Mouse (Mus musculus) induced T-regulatory cell, adult 2 months (primary cell): Measurements from ENCODE around the gene Gm7233.
"Not testable (repeated sequence)": the region's sequence is repeated elsewhere in the genome, so short reads cannot be mapped to it uniquely, and the experiment has no call there.

Source experiments
- DNase-seq: peaks from one replicate; pipeline ENCODE4 v3.0.0-alpha.2; 2012; ENCODE audit warnings: low read depth

Gene Gm7233

DNA sequence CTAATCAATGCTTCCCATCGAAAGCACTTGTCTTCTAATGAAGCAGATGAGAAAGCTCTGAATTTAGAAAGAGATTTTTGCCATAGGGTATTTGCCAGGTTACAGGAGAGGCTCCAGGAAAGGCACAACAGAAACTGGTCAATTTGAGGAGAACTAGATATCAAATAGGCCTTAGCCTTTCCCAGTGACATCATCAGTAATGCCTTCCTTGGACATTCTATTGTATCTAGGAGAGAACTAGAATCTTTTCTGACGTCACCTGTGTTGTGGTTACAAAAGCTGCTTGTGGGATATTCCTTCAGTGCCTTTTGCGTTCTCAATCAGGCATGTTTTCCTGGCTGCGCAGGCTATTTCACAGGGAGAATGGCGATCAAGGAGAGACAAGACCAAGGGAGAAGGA lies at the start of gene Gm7233:
Gene Gm7233, plus strand, starts transcription at position 301 of the 400 bp plus-strand sequence.
- not testable (repeated sequence) for DNase-seq

DNA sequence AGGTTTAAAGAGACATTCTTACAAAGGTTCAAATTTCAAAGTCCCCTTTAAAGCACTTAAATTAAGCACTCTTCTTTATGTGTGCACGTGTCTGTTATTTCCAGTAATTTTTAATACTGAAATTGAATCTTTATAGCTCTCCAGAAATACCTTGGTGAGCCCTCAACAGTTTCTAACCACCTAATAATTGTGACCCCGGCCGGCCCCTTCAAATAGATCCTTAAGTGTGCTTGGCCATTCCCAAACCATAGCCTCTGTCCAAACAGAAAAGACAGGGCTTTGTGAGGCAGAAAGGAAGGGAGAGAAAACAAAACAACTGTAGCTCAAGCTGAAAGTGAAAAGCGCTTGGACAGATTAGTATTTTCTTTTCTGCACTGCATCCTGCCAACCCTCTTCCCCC lies 12.5 kb upstream of the Gm7233 start:
- DNase-seq = not testable (repeated sequence)

DNA sequence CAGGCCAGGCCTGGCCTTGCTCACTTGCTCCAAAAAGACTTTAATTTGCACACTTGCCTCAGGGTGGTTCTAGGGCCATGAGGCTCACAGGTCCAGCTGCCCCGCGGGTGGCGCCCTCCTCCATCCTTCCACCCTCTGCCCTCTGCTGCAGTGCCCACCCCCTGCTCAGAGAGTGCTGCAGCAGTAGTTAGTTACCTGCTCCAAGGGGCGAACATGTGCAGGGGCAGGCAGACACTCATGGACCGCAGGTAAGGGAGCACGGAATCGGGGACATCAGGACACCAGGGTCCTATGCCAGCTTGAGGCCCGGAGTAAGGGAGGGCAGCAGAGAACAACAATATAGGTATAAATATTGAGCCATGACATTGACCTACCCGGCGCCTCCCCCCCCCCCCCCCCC lies 11.7 kb upstream of the Gm7233 start:
- not testable (repeated sequence) for DNase-seq

DNA sequence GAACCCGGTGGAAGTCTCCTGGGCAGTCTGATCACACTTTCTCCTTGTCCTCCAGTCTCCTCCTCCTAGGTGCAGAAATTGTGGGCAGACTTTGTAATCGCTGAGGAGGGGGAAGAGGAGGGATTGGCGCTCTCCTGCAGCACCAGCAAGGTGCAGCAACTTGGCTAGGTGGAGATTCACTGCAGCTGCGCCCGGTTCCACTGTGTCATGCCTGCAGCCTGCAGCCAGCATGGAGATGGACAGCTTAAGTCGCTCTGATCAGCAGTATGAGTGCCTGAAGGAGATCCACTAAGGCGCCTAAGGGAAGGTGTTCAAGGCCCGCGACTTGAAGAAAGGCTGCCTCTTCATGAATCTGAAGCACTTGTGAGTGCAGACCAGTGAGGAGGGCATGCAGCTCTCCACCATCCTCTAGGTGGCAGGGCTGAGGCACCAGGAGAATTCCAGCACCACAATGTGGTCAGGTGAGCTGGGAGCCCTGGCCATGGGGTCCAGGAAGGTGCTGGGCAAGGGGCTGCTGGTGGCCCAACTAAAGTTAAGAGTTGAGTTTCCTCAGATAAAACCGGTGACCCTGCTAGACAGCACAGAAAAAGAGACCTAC lies 11.0 kb upstream of the Gm7233 start:
- DNase-seq = not testable (repeated sequence)

DNA sequence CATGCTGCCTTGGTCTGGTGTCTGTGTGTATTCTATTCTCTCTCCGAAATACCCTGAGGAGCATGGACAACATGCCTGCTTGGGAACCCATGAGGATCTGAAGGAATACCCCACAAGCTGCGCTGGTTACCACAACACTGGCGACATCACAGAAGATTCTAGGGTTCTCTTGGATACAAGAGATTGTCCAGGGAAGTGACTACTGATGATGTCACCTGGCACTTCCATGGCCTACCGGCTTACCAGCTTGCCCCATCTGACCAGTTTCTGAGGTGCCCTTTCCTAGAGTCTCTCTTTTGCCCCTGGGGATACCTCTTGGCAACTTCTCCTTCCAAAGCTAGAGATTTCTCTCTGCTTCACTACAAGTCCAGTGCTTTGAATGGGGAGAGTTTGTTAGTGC lies 55.5 kb downstream of the Gm7233 start, which contains the start of gene Gm8122:
Gene Gm8122, minus strand, starts transcription at position 101 of the 400 bp plus-strand sequence.
- not testable (repeated sequence) for DNase-seq
